ENCODE assay signal across 34 mouse cellular contexts in the genomic region with DNA sequence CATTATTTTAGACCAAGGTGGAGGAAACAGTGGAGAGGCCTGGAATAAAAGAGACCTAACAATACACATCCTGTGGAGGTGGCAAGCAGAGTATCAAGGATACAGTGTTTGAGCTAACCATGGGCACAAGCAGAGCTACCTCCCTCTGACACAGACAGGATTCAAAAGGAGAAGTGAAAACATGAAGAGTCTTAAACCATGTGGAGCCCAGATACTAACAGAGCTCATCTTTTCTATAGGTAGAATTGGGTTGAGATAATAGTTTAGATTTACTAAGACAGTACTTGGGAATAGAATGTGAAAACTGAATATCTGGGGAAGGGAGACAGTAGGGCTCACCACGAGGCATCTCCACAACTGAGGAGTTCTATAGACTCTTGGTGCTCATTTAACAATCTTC.
"Had no signal": no experiment of that assay in that cellular context is flagged by ENCODE, and none has a peak within 500 bp of the region (broad histone marks: within the 10 kb centered on the region; RNA-seq: fewer than 3 reads in every experiment).

No protein-coding gene starts in this region.

- H3K36me3 ChIP-seq: heart, embryonic 12.5 days; heart, embryonic 13.5 days; heart, embryonic 15.5 days; hindbrain, embryonic 10.5 days; hindbrain, embryonic 12.5 days; hindbrain, embryonic 13.5 days; hindbrain, embryonic 15.5 days; intestine, embryonic 15.5 days; kidney, embryonic 15.5 days had no signal

- H3K4me1 ChIP-seq: heart, embryonic 12.5 days; heart, embryonic 13.5 days; heart, embryonic 15.5 days; hindbrain, embryonic 10.5 days; hindbrain, embryonic 12.5 days; hindbrain, embryonic 13.5 days; intestine, embryonic 15.5 days; kidney, embryonic 15.5 days had no signal

- H3K4me2 ChIP-seq: heart, embryonic 11.5 days; heart, embryonic 12.5 days; heart, embryonic 13.5 days; heart, embryonic 15.5 days; hindbrain, embryonic 12.5 days; hindbrain, embryonic 13.5 days; hindbrain, embryonic 14.5 days; hindbrain, embryonic 15.5 days; intestine, embryonic 15.5 days; kidney, embryonic 15.5 days had no signal

- DNase-seq: heart, postnatal 10 days; heart, postnatal 36 days; heart, postnatal 4 days; kidney, adult 11 months; kidney, adult 18-20 months; kidney, adult 2 months; kidney, adult 8-10 months; kidney, adult 9 months; kidney, postnatal 10 days; kidney, postnatal 14 days; kidney, postnatal 25 days; kidney, postnatal 36 days; kidney, postnatal 4 days; layer of hippocampus, adult 9-11 months; layer of hippocampus, postnatal 36 days had no signal

- H3K9ac ChIP-seq: heart, embryonic 12.5 days; heart, embryonic 13.5 days; heart, embryonic 15.5 days; hindbrain, embryonic 12.5 days; hindbrain, embryonic 13.5 days; hindbrain, embryonic 14.5 days; hindbrain, embryonic 15.5 days; intestine, embryonic 15.5 days; kidney, embryonic 15.5 days had no signal

- ATAC-seq: hindbrain, embryonic 16.5 days; hindbrain, postnatal 0 days; inflammation-experienced regulatory T-cells, adult 6 months; intestine, embryonic 15.5 days; intestine, embryonic 16.5 days; intestine, postnatal 0 days had no signal

- H3K9me3 ChIP-seq: heart, embryonic 12.5 days; heart, embryonic 13.5 days; heart, embryonic 15.5 days; hindbrain, embryonic 10.5 days; hindbrain, embryonic 12.5 days; hindbrain, embryonic 13.5 days; hindbrain, embryonic 15.5 days; intestine, embryonic 15.5 days; kidney, embryonic 15.5 days had no signal

- H3K27ac ChIP-seq: heart, embryonic 13.5 days; heart, embryonic 15.5 days; hindbrain, embryonic 10.5 days; hindbrain, embryonic 12.5 days; hindbrain, embryonic 13.5 days; hindbrain, embryonic 14.5 days; hindbrain, embryonic 15.5 days; hindbrain, postnatal 0 days; intestine, embryonic 15.5 days; kidney, embryonic 15.5 days; kidney, postnatal 0 days; layer of hippocampus, adult 2 months; left cerebral cortex, adult 2 months had no signal

- H3K27me3 ChIP-seq: heart, embryonic 12.5 days; heart, embryonic 13.5 days; heart, embryonic 15.5 days; hindbrain, embryonic 12.5 days; hindbrain, embryonic 13.5 days; hindbrain, embryonic 15.5 days; intestine, embryonic 15.5 days; kidney, embryonic 15.5 days had no signal

- H3K4me3 ChIP-seq: heart, embryonic 12.5 days; heart, embryonic 13.5 days; heart, embryonic 15.5 days; hindbrain, embryonic 10.5 days; hindbrain, embryonic 12.5 days; hindbrain, embryonic 13.5 days; hindbrain, embryonic 15.5 days; intestine, embryonic 15.5 days; kidney, embryonic 15.5 days; layer of hippocampus, adult 2 months; left cerebral cortex, adult 2 months had no signal
